Mouse (Mus musculus) cerebellum, adult 2 months (tissue): ENCODE data around the gene Wsb1. TPM values are rescaled to one million over a fixed set of nuclear protein-coding genes. Genes with fewer than 3 reads are reported as not detected.

Experiments used
- DNase-seq, 2 experiments: peaks; one replicate each; pipeline ENCODE4 v3.0.0; 2021
- H3K27ac ChIP-seq: fragments of 200-500 bp; 2 replicates; pipeline ENCODE4 v1.5.1; 2012; ENCODE audit warnings: low read length, control low read depth, inconsistent platforms; ENCODE audit not compliant: insufficient read depth
- H3K27me3 ChIP-seq: fragments of 200-500 bp; 2 replicates; pipeline ENCODE4 v1.6.1; 2012; ENCODE audit warnings: inconsistent platforms, mild to moderate bottlenecking, low read length, moderate library complexity; ENCODE audit not compliant: control insufficient read depth, insufficient read depth
- H3K4me1 ChIP-seq: fragments of 200-500 bp; 2 replicates; pipeline ENCODE4 v1.6.1; 2011; ENCODE audit warnings: low read length; ENCODE audit not compliant: control insufficient read depth, insufficient read depth
- H3K4me3 ChIP-seq: fragments of 200-500 bp; replicated peaks from 2 replicates; pipeline ENCODE3; 2011; ENCODE audit warnings: mild to moderate bottlenecking, low read depth, low read length, control low read depth; ENCODE audit not compliant: insufficient read depth
- CTCF ChIP-seq: fragments of 200-500 bp; IDR thresholded peaks from 2 replicates; pipeline ENCODE4 v1.5.1; 2011; ENCODE audit warnings: low read depth, mild to moderate bottlenecking, control low read depth, low read length, moderate library complexity, borderline replicate concordance; ENCODE audit not compliant: insufficient read depth
- POLR2A ChIP-seq: fragments of 200-500 bp; IDR thresholded peaks from 2 replicates; pipeline ENCODE4 v1.6.1; 2011; ENCODE audit warnings: low read length, control low read depth, borderline replicate concordance; ENCODE audit not compliant: insufficient read depth
- WGBS: fragments of 180-500 bp; shearing (Covaris S2); methylation state at CpG from one replicate; pipeline ENCODE4 v1.1.7; 2018; 5-methylcytosine and 5-hydroxymethylcytosine counted together
- polyA plus RNA-seq: library from polyadenylated mRNA; depleted of rRNA; stranded (reverse); fragments of >200 nt; gene quantifications from 2 replicates; pipeline ENCODE4 v1.2.3, GENCODE M21; 2012

Wsb1 gene
- polyA plus RNA-seq, 1 experiment: 207 TPM

GRCm38 (mm10) chr11:79229561-79230250 is 24.8 kb downstream of the Wsb1 start:
- peaks cover 15% of the 10 kb centered on the region for H3K4me1 ChIP-seq
- no peaks in the 10 kb centered on the region for H3K27me3 ChIP-seq
- peak; percentile 73 to 81 for DNase-seq
- 18% methylated on average over 11 of the region's 11 CpGs for WGBS
- TF ChIP-seq CTCF (no peak), POLR2A (no peak)
- no peak overlapping the region for H3K4me3 ChIP-seq
- no peak overlapping the region for H3K27ac ChIP-seq

- H3K27me3 ChIP-seq: no peaks in the 10 kb centered on the region
- H3K27ac ChIP-seq: no peak overlapping the region
- TF ChIP-seq CTCF (no peak), POLR2A (no peak)
- H3K4me3 ChIP-seq: no peak overlapping the region
- DNase-seq: no peak
- 72% methylated on average over 10 of the region's 10 CpGs for WGBS
- peaks cover 17% of the 10 kb centered on the region for H3K4me1 ChIP-seq
Measured at GRCm38 (mm10) chr11:79229057-79229504, 25.4 kb downstream of the Wsb1 start.

- no peak for DNase-seq
- Histone ChIP-seq H3K4me3 (no peak overlapping the region), H3K4me1 (peaks cover 17% of the 10 kb centered on the region), H3K27me3 (no peaks in the 10 kb centered on the region), H3K27ac (no peak overlapping the region)
- TF ChIP-seq POLR2A (no peak), CTCF (no peak)
- 74% methylated on average over 2 of the region's 2 CpGs for WGBS
Measured at GRCm38 (mm10) chr11:79228089-79228488, 26.4 kb downstream of the Wsb1 start.

DNA sequence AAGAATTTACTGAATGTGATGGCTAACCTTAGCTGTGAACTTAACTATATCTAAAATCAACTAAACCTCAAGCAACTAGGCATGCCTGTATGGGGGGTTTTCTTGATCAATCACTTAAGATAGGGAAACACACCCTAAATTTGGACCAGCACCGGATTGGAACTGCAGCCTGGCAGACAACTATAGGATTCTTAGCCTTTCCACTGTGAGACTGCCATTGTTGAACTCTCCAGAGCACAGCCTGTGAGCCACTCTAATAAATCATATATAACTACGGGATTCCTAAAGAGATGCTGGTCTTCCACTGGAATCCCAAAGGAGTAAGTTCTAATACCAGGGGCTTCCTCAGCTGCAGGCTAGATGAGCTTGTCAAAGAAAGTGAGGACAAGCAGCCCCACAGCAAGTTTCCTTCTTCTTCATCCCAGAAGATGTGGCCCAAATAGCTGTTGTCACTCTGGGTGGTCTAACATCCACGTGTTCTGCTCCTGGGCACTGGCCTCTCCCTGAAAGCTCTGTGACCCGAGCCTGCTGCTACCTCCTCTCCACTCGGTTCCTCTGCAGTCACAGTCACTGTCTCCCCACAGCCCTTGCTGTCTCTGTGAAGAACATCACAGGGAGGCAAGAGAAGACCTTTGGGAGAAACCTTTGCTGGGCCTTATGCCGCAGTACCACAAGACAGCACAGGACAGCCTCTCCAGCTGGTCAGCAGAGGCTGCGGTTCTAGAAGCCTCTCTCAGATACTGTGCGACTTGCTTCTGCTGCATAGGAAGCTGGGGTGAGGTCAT is 28.9 kb downstream of the Wsb1 start:
- H3K4me3 ChIP-seq: no peak overlapping the region
- H3K4me1 ChIP-seq: peaks cover 17% of the 10 kb centered on the region
- 83% methylated on average over 8 of the region's 8 CpGs for WGBS
- no peak for TF ChIP-seq CTCF
- no peak for TF ChIP-seq POLR2A
- H3K27ac ChIP-seq: no peak overlapping the region
- no peaks in the 10 kb centered on the region for H3K27me3 ChIP-seq
- DNase-seq: no peak

DNA sequence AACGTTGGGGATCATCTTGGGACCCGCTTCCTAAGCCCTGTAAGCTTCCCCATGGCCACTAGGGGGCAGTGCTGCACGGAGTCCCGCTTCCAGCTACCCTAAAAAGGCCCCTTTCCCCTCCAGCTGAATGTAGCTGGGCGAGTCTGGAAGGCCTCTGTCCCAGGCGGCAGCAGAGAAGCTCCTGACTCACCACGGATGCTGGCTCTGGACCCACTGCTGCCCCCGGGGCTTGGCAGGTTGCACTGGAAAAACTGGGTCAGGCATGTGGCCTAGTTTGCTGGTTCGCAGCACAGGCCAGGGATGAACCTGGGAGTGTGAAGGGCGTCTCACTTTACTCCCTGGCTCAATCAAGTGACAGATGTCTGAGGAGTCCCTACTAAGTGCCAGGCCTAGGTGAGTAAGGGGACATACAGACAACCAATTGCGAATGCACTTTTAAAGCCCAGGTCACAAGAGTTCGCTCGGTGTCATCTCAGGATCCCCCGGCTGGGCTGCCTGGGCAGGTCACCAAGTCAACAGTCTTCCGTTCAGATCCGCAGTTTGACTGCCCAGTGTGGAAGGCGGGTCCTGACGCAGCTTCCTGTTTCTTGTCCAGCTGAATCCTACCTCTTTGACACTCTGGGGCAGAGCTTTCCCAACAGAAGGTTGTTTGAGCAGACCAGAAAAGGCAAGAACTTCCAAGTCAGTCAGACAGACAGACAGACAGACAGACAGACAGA is 29.8 kb downstream of the Wsb1 start:
- WGBS: 9% methylated on average over 18 of the region's 18 CpGs
- Histone ChIP-seq H3K27ac (peak overlapping the region; percentile 39), H3K4me3 (no peak overlapping the region), H3K4me1 (peaks cover 12% of the 10 kb centered on the region; the same call in 1 of the 2 replicates), H3K27me3 (no peaks in the 10 kb centered on the region)
- peak; percentile 90 to 93 for DNase-seq
- no peak for TF ChIP-seq POLR2A
- peak; percentile 89 for TF ChIP-seq CTCF

DNA sequence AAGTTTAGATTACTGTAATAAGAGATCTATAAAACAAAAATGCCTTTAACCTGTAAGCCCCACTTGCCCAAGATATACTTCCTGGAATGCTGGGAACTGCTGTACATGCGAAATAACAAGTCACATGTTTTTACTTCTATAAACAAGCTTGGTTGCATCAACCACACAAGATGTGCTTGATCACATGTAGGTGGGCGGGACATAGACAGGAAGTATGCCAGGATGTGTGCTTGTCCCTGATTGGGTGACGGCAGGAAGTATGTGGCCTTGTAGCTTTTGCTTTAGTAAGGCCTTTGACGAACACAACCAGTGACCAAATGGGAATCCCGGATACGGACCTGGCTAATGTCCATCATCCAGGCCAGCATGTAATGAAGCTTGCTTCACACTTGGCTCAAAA is 31.1 kb downstream of the Wsb1 start:
- 72% methylated on average over 6 of the region's 6 CpGs for WGBS
- no peak for TF ChIP-seq POLR2A
- TF ChIP-seq CTCF: no peak
- peak in 1 of 2 experiments; percentile 18 for DNase-seq
- H3K27ac ChIP-seq: no peak overlapping the region
- H3K4me1 ChIP-seq: peaks cover 4% of the 10 kb centered on the region; the same call in 1 of the 2 replicates
- H3K27me3 ChIP-seq: no peaks in the 10 kb centered on the region
- H3K4me3 ChIP-seq: no peak overlapping the region

- TF ChIP-seq POLR2A (no peak), CTCF (no peak)
- Histone ChIP-seq H3K4me1 (peaks cover 4% of the 10 kb centered on the region; the same call in 1 of the 2 replicates), H3K27me3 (no peaks in the 10 kb centered on the region), H3K27ac (no peak overlapping the region), H3K4me3 (no peak overlapping the region)
- DNase-seq: no peak
- 94% methylated on average over 6 of the region's 6 CpGs for WGBS
Measured at GRCm38 (mm10) chr11:79222661-79223060, 31.8 kb downstream of the Wsb1 start.

DNA sequence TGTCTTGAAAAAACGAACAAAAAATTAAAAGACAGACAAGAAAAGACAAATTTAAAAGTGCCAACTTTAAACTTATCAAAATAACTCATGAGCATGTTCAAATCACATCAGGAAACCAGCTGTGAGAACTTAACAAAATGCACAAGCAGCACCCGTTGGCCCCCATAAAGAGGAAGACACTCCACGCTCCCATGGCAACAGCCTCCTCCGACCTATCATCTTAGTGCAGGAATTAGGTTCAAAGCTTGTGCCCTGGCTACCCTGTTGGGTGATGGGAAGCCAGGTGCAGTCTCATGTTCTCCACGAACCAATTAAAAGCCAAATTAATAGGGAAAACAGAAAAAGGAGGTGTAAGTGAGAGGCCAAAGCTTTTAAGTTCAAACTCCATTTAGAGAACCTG is 32.8 kb downstream of the Wsb1 start:
- Histone ChIP-seq H3K27ac (no peak overlapping the region), H3K27me3 (no peaks in the 10 kb centered on the region), H3K4me1 (peaks cover 4% of the 10 kb centered on the region; the same call in 1 of the 2 replicates), H3K4me3 (no peak overlapping the region)
- DNase-seq: no peak
- 77% methylated on average over 5 of the region's 5 CpGs for WGBS
- TF ChIP-seq POLR2A (no peak), CTCF (no peak)
